Mouse (Mus musculus) cerebellum, postnatal 4 days (tissue): Measurements from ENCODE around the gene Krt33a.

Experiments
- DNase-seq, 2 experiments: peaks; one replicate each; pipeline ENCODE4 v3.0.0; 2022; ENCODE audit warnings: low spot score in 2 of 2, mixed read lengths in 1 of 2

Krt33a gene

GRCm38 (mm10) chr11:99986180-99986647 lies 29.8 kb downstream of the Krt33a start, which contains the start of gene Krtap16-1:
Gene Krtap16-1 (minus strand): TSS chr11:99986597.
- no peak for DNase-seq

DNA sequence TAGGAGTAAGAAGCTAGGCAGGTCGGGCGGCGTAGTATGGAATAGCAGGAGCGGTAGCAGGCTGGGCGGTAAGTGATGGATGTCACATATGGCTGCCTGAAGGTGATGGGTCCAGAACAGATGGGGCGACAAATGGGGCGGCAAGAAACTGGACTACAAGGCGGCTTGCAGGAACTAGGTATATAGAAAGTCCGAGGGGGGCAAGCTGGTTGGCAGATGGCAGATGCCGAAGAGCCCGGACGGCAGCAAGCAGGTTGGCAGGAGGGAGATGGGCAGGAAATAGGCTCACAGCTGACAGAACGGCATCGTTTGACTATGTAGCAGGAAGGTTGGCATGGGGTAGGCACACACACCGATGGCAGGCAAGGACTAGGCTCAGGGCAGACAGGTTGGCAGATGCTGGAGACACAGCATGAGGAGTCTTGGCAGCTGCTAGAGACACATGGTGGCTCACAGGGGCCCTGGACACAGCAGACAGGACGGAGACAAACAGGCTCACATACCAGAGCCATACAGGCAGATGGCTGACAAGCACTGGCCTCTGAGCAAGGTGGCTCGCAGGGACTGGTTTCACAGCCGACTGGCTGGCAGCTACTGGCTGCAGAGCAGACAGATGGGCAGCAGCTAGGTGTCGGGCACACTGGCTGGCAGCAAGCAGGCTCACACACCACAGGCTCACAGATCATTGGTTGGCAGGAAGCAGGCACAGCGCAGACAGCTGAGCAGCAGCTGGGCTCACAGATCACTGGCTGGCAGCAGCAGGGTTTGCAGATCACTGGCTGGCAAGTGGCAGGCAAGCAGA lies 30.5 kb downstream of the Krt33a start:
- peak; percentile 22 to 50 for DNase-seq

DNA sequence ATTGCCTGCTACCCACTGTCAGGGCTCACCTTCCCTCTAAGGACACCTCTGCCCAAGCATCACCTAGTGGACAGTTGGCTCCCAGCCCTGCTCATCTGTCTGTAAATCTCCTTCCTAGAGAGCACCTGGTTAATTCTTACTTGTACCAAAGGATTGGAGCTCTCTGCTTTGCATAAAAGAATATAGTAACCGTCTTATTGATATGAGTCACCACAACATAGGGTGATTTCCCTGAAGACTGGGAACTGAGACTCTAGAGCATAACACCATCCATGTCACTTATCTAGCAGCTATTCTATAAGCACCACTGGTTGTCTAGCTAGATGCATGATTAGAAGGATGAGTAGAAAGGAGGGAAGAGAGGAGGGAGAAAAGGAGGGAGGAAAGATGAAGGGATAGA lies 32.6 kb downstream of the Krt33a start:
- DNase-seq, result no peak

DNA sequence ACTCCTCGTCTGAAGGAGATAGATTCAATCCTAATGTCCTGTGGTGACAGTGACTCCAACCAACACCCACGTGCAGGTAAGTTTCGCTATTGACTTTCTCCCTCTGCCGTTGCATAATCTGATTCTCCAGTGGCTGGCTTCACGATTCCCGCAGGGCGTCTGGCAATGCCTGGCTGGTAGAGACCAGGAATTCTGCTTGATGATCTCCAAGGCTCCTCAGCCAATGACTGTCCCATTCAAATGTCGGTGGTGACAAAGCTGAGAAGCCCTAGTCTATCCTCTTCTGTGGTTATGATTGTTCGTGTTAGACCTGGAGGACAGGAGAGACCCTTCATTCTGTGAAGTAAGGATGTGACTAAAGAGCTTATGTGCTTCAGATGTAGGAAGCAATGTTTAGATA lies 33.3 kb downstream of the Krt33a start:
- no peak for DNase-seq

DNA sequence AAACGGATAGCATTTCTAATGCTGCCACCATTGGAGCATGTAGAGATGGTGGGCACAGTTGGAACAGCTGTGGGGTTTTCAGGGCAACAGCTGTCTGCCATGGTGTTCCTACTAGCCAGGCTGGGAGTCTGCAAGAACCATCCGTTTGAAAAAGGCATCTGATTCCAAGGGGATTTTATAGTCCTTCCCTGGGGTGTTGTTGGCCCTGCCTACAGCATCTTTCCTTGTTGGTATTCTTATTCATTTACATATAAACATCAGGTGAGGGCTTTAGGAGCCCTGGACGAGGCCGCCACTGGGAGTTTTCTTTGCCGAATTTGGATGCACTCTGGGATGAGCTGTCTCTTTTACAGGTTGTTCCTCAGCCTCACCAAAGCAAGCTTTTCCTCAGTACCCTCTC lies 37.1 kb downstream of the Krt33a start, which contains the start of gene Krtap29-1:
Krtap29-1 (minus strand) TSS at position 101 of the 400 bp plus-strand sequence.
- DNase-seq, result no peak

DNA sequence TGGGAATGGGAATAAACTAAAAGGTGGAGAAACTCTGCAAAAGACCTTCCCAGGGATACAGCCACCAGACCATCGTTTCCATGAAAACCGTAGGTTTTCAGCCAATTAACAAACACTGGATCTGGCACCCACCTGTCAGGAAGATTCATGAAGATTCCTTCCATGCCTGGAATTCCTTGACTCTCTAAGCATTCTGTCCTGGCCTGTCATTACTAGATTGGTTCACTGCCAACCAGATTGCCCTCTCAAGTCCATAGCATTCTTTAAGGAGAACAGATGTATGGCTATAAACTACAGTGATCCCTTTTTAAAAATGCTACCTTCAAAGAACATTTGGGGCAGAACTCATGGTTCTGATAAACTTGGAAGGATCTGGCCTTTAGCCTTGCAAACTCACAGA lies 50.1 kb downstream of the Krt33a start:
- DNase-seq, result no peak

DNA sequence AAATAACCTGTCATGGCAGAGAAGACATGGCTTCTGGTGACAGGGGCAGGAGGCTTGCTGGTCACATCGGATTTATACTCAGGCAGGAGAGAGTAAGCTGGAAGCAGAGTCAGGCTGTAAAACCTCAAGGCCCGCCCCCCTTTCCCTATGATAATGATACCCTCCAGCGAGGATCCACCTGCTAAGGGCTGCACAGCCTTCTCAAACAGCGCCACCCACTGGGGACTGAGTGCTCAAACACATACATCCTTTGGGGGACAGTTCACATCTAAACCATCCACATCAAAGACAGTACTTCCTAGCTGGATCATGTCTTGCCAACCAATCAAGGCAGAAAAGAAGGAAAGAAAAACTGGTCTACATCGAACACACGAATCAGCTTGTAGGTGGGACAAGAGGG lies 51.8 kb downstream of the Krt33a start:
- no peak for DNase-seq
